Mouse (Mus musculus): ENCODE measurements around the gene Wwox.

GRCm38 (mm10) chr8:114885026-114885592 is 445.7 kb downstream of the Wwox start:
- TF ChIP-seq ZNF384 (IDR thresholded peaks at IDR 0.05; ENCODE audit: low read depth, low read length): no peak
- no peak for TF ChIP-seq HCFC1 (IDR thresholded peaks at IDR 0.05; ENCODE audit: borderline replicate concordance, insufficient read depth, low read length)
- TF ChIP-seq CHD2 (IDR thresholded peaks at IDR 0.05; ENCODE audit: low read depth, low read length): no peak
- TF ChIP-seq ZC3H11A (IDR thresholded peaks at IDR 0.05; ENCODE audit: borderline replicate concordance, low read depth, low read length): no peak

Measured in ES-E14 (cell line).